Mouse (Mus musculus) MEL (cell line): ENCODE measurements around the gene Rap1gds1.
A peak's percentile ranks its signal among the peaks of the same experiment; 100 is the strongest.

ENCODE experiments used
- CTCF ChIP-seq, 3 experiments: IDR thresholded peaks in 2 of 3; conservative IDR thresholded peaks in 1 of 3; 2 replicates each; pipeline ENCODE4 v1.5.1; 2011 to 2012; ENCODE audit warnings: low read length in 3 of 3, low read depth in 2 of 3, mild to moderate bottlenecking in 2 of 3, improper control_type of control experiment in 1 of 3, inconsistent platforms in 1 of 3, mixed read lengths in 1 of 3, moderate library complexity in 1 of 3; ENCODE audit not compliant: control insufficient read depth in 1 of 3, insufficient read depth in 1 of 3, poor library complexity in 1 of 3, severe bottlenecking in 1 of 3
- E2F4 ChIP-seq: IDR thresholded peaks from 2 replicates; pipeline ENCODE4 v1.6.1; 2011; ENCODE audit warnings: low read depth, low read length, improper control_type of control experiment, borderline replicate concordance
- EP300 ChIP-seq, 2 experiments: IDR thresholded peaks; 2 replicates each; pipeline ENCODE4 v1.6.1; 2011; ENCODE audit warnings: improper control_type of control experiment in 2 of 2, low read length in 2 of 2, low read depth in 1 of 2, mild to moderate bottlenecking in 1 of 2
- HCFC1 ChIP-seq: IDR thresholded peaks from 2 replicates; pipeline ENCODE4 v1.6.1; 2012; ENCODE audit warnings: low read depth, mild to moderate bottlenecking, inconsistent platforms, low read length, improper control_type of control experiment, moderate library complexity
- MAX ChIP-seq: IDR thresholded peaks from 2 replicates; pipeline ENCODE4 v1.6.1; 2011; ENCODE audit warnings: low read length, improper control_type of control experiment
- NRF1 ChIP-seq: IDR thresholded peaks from 2 replicates; pipeline ENCODE4 v1.6.1; 2014; ENCODE audit warnings: low read depth, mild to moderate bottlenecking, inconsistent platforms, low read length, improper control_type of control experiment, moderate library complexity; ENCODE audit not compliant: poor library complexity, insufficient read depth, severe bottlenecking
- POLR2AphosphoS2 ChIP-seq: IDR thresholded peaks from 2 replicates; pipeline ENCODE4 v1.6.1; 2011; ENCODE audit warnings: low read length, improper control_type of control experiment
- RAD21 ChIP-seq: IDR thresholded peaks from 2 replicates; pipeline ENCODE4 v1.6.1; 2011; ENCODE audit warnings: mild to moderate bottlenecking, low read depth, low read length, improper control_type of control experiment
- UBTF ChIP-seq: IDR thresholded peaks from 2 replicates; pipeline ENCODE4 v1.6.1; 2012; ENCODE audit warnings: low read depth, mild to moderate bottlenecking, inconsistent platforms, low read length, improper control_type of control experiment, moderate library complexity, borderline replicate concordance; ENCODE audit not compliant: insufficient read depth
- USF1 ChIP-seq: IDR thresholded peaks from 2 replicates; pipeline ENCODE4 v1.6.1; 2014; ENCODE audit warnings: low read depth, mild to moderate bottlenecking, inconsistent platforms, low read length, improper control_type of control experiment, moderate library complexity

DNA sequence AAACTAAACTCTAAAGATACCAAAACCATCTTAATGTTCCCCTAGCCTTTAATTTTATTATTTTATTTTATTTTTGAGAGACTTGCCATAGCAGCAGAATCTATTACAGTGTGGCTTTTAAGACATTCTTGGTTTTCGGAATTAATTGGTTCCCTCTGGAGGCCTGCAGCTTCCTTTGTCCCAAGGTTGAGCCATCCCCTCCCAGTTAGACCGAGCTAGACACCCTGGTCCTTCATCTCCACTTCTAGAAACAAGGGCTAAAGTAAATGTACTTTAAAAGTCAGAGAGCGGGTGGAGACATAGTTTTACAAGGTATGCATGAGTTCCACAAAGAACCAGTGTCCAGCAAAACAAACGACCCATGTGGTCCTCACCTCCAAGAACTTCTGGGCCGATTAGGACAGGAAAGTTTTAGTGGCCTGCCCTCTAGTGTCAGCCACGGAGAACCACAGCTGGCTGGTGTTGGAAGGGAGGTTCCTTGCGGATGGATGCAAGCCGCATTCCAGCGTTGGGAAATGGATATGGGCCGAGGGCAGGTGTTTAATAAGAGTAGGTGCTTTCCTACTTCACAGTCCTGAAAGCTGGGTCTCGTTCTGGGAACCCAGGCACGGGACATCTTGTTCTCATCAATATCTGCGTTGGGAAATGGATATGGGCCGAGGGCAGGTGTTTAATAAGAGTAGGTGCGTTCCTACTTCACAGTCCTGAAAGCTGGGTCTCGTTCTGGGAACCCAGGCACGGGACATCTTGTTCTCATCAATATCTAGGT, 168.7 kb downstream of the Rap1gds1 start:
- TF ChIP-seq CTCF (IDR thresholded peaks at IDR 0.05 in 2 of 3, conservative IDR thresholded peaks at IDR 0.05 in 1 of 3; ENCODE audit: control insufficient read depth in 1 of 3, insufficient read depth in 1 of 3, low read depth in 2 of 3, low read length in 3 of 3, poor library complexity in 1 of 3, severe bottlenecking in 1 of 3) (peak; percentile 85 to 87 (median 87)), E2F4 (no peak), USF1 (no peak), HCFC1 (no peak), MAX (peak; percentile 44; the same call in 1 of the 2 replicates), NRF1 (no peak), POLR2AphosphoS2 (no peak), EP300 (IDR thresholded peaks at IDR 0.05; ENCODE audit: low read depth in 1 of 2, low read length in 2 of 2) (no peak), RAD21 (peak; percentile 89), UBTF (no peak)
